Mouse (Mus musculus) midbrain, embryonic 15.5 days (tissue): ENCODE results near the gene Mcpt4. TPM values are rescaled to one million over a fixed set of nuclear protein-coding genes. Genes with fewer than 3 reads are reported as not detected.
"Not testable (repeated sequence)": the region's sequence is repeated elsewhere in the genome, so short reads cannot be mapped to it uniquely, and the experiment has no call there.

ENCODE experiments used
- ATAC-seq: fragments of 200-750 bp; cut with Nextera tagmentation; replicated peaks from 2 replicates; pipeline ENCODE4 v1.8.0; 2017; ENCODE audit warnings: moderate TSS enrichment
- H3K27ac ChIP-seq: fragments of 300-500 bp; sonication (generic); 2 replicates; pipeline ENCODE4 v1.5.1; 2015; ENCODE audit warnings: mild to moderate bottlenecking, inconsistent platforms
- H3K27me3 ChIP-seq: fragments of 300-500 bp; sonication (generic); replicated peaks from 2 replicates; pipeline ENCODE4 v1.6.1; 2015; ENCODE audit warnings: inconsistent platforms
- H3K36me3 ChIP-seq: fragments of 300-500 bp; sonication (generic); replicated peaks from 2 replicates; pipeline ENCODE4 v1.6.1; 2015; ENCODE audit warnings: inconsistent platforms
- H3K4me1 ChIP-seq: fragments of 300-500 bp; sonication (generic); 2 replicates; pipeline ENCODE4 v1.6.1; 2015; ENCODE audit warnings: inconsistent platforms
- H3K4me2 ChIP-seq: fragments of 300-500 bp; sonication (generic); 2 replicates; pipeline ENCODE4 v1.6.1; 2015; ENCODE audit warnings: inconsistent platforms, mild to moderate bottlenecking, moderate library complexity
- H3K4me3 ChIP-seq: fragments of 300-500 bp; sonication (generic); 2 replicates; pipeline ENCODE4 v1.5.1; 2015; ENCODE audit warnings: mild to moderate bottlenecking, inconsistent platforms
- H3K9ac ChIP-seq: fragments of 300-500 bp; sonication (generic); 2 replicates; pipeline ENCODE4 v1.6.1; 2015; ENCODE audit warnings: mild to moderate bottlenecking, inconsistent platforms
- H3K9me3 ChIP-seq: fragments of 300-500 bp; sonication (generic); 2 replicates; pipeline ENCODE4 v1.6.1; 2016; ENCODE audit warnings: inconsistent platforms
- WGBS: fragments of 180-500 bp; shearing (Covaris S2); methylation state at CpG from one replicate; pipeline ENCODE4 v1.1.7; 2015; ENCODE audit warnings: mixed read lengths; 5-methylcytosine and 5-hydroxymethylcytosine counted together
- microRNA-seq: library from miRNA; unstranded; fragments of <30 nt; microRNA quantifications from one replicate; pipeline ENCODE4, GENCODE M21; 2016
- polyA plus RNA-seq: library from polyadenylated mRNA; unstranded; fragments of >200 nt; fragmentation: Nextera tagmentation; extraction: Ambion mirVana; gene quantifications from 2 replicates; pipeline ENCODE4 v1.2.1, GENCODE M21; 2015

The Mcpt4 gene
- polyA plus RNA-seq, 1 experiment from 2014 or later = 0.15 TPM

GRCm38 (mm10) chr14:56041792-56042191 is 20.3 kb downstream of the Mcpt4 start, which contains the start of gene Mcpt2:
Gene Mcpt2, plus strand, starts transcription at chr14:56042041.
- not testable (repeated sequence) for H3K36me3 ChIP-seq, H3K4me1 ChIP-seq, H3K27ac ChIP-seq, H3K4me3 ChIP-seq, H3K9ac ChIP-seq, H3K27me3 ChIP-seq, ATAC-seq, H3K9me3 ChIP-seq, H3K4me2 ChIP-seq
- WGBS = 64% methylated on average over 1 of the region's 1 CpGs

GRCm38 (mm10) chr14:56034433-56034832 is 27.7 kb downstream of the Mcpt4 start:
- Histone ChIP-seq H3K36me3 (no peaks in the 10 kb centered on the region), H3K9ac (no peak overlapping the region), H3K4me1 (no peaks in the 10 kb centered on the region), H3K27me3 (no peaks in the 10 kb centered on the region), H3K4me2 (no peak overlapping the region), H3K4me3 (no peak overlapping the region), H3K27ac (no peak overlapping the region), H3K9me3 (no peaks in the 10 kb centered on the region)
- WGBS = 86% methylated on average over 2 of the region's 2 CpGs
- ATAC-seq = no peak

- ATAC-seq, H3K27me3 ChIP-seq, H3K4me1 ChIP-seq, H3K36me3 ChIP-seq, H3K9ac ChIP-seq, H3K27ac ChIP-seq, H3K9me3 ChIP-seq, H3K4me2 ChIP-seq, H3K4me3 ChIP-seq: not testable (repeated sequence)
- 81% methylated on average over 3 of the region's 3 CpGs for WGBS
Measured at GRCm38 (mm10) chr14:56030395-56030794, 31.7 kb downstream of the Mcpt4 start, which contains the start of gene Mcpt9. Gene Mcpt9, minus strand, starts transcription at chr14:56030495.

- not testable (repeated sequence) for ATAC-seq, H3K4me3 ChIP-seq, H3K27me3 ChIP-seq, H3K36me3 ChIP-seq, H3K4me1 ChIP-seq, H3K9me3 ChIP-seq, H3K9ac ChIP-seq, H3K27ac ChIP-seq, H3K4me2 ChIP-seq
- WGBS = 90% methylated on average over 4 of the region's 4 CpGs
Measured at GRCm38 (mm10) chr14:56021305-56021704, 40.8 kb downstream of the Mcpt4 start.

- ATAC-seq = no peak
- Histone ChIP-seq H3K9ac (no peak overlapping the region), H3K4me3 (no peak overlapping the region), H3K27ac (no peak overlapping the region), H3K9me3 (no peaks in the 10 kb centered on the region), H3K4me2 (no peak overlapping the region), H3K4me1 (no peaks in the 10 kb centered on the region), H3K27me3 (no peaks in the 10 kb centered on the region), H3K36me3 (no peaks in the 10 kb centered on the region)
- WGBS = 84% methylated on average over 1 of the region's 1 CpGs
Measured at GRCm38 (mm10) chr14:56019446-56019845, 42.7 kb downstream of the Mcpt4 start.

- ATAC-seq, H3K4me1 ChIP-seq, H3K4me2 ChIP-seq, H3K27me3 ChIP-seq, H3K9ac ChIP-seq, H3K36me3 ChIP-seq, H3K27ac ChIP-seq, H3K9me3 ChIP-seq, H3K4me3 ChIP-seq: not testable (repeated sequence)
- WGBS = 83% methylated on average over 3 of the region's 3 CpGs
Measured at GRCm38 (mm10) chr14:56017671-56018070, 44.4 kb downstream of the Mcpt4 start, which contains the start of gene Mcpt1. Gene Mcpt1, plus strand, starts transcription at chr14:56017971.

- H3K36me3 ChIP-seq = no peaks in the 10 kb centered on the region
- no peak overlapping the region for H3K9ac ChIP-seq
- no peak overlapping the region for H3K27ac ChIP-seq
- H3K4me1 ChIP-seq = no peaks in the 10 kb centered on the region
- no peaks in the 10 kb centered on the region for H3K27me3 ChIP-seq
- no peak overlapping the region for H3K4me2 ChIP-seq
- WGBS = 93% methylated on average over 2 of the region's 2 CpGs
- no peaks in the 10 kb centered on the region for H3K9me3 ChIP-seq
- H3K4me3 ChIP-seq = no peak overlapping the region
- no peak for ATAC-seq
Measured at GRCm38 (mm10) chr14:56013924-56014323, 48.2 kb downstream of the Mcpt4 start.

- no peak overlapping the region for H3K4me3 ChIP-seq
- H3K4me2 ChIP-seq = no peak overlapping the region
- no peak overlapping the region for H3K9ac ChIP-seq
- no peaks in the 10 kb centered on the region for H3K36me3 ChIP-seq
- no peaks in the 10 kb centered on the region for H3K27me3 ChIP-seq
- WGBS = 73% methylated on average over 3 of the region's 3 CpGs
- H3K27ac ChIP-seq = no peak overlapping the region
- ATAC-seq = no peak
- H3K4me1 ChIP-seq = no peaks in the 10 kb centered on the region
- no peaks in the 10 kb centered on the region for H3K9me3 ChIP-seq
Measured at GRCm38 (mm10) chr14:56013147-56013546, 49.0 kb downstream of the Mcpt4 start.

Small RNA genes lying within 50 kb of the gene (microRNA-seq; reads per million reads assigned to microRNA genes)
- gene Mir6949 = not detected

Other genes starting within 250 kb of the Mcpt4 start
- 8.4 and 10.8 TPM in 2 replicates for gene Nfatc4, start 239.2 kb downstream of the Mcpt4 start, polyA plus RNA-seq
- gene Nynrin, start 208.3 kb downstream of the Mcpt4 start, polyA plus RNA-seq = 12.4 and 13.6 TPM in 2 replicates
- gene Cbln3, start 177.9 kb downstream of the Mcpt4 start, polyA plus RNA-seq = 0.19 and 0.20 TPM in 2 replicates
- gene Khnyn, start 177.4 kb downstream of the Mcpt4 start, polyA plus RNA-seq = 10.9 and 11.4 TPM in 2 replicates
- gene Sdr39u1, start 162.0 kb downstream of the Mcpt4 start, polyA plus RNA-seq = 169 and 175 TPM in 2 replicates
- 0.37 and 1.6 TPM in 2 replicates for gene Cma1, start 117.6 kb downstream of the Mcpt4 start, polyA plus RNA-seq
- not detected in 2 replicates for gene Cma2, start 111.3 kb downstream of the Mcpt4 start, polyA plus RNA-seq
- gene Mcpt1, start 44.3 kb downstream of the Mcpt4 start, polyA plus RNA-seq = not detected in 2 replicates
- not detected in 2 replicates for gene Mcpt9, start 31.8 kb downstream of the Mcpt4 start, polyA plus RNA-seq
- gene Mcpt2, start 20.3 kb downstream of the Mcpt4 start, polyA plus RNA-seq = not detected in 2 replicates
- not detected in 2 replicates for gene Mcpt8, start 23.0 kb upstream of the Mcpt4 start, polyA plus RNA-seq
- not detected in 2 replicates for gene Ctsg, start 40.3 kb upstream of the Mcpt4 start, polyA plus RNA-seq
- not detected in 2 replicates for gene Gzme, start 58.3 kb upstream of the Mcpt4 start, polyA plus RNA-seq
- not detected in 2 replicates for gene Gzmd, start 70.3 kb upstream of the Mcpt4 start, polyA plus RNA-seq
- gene Gzmg, start 97.3 kb upstream of the Mcpt4 start, polyA plus RNA-seq = not detected in 2 replicates
- gene Gzmn, start 112.3 kb upstream of the Mcpt4 start, polyA plus RNA-seq = not detected in 2 replicates
- gene Gzmf, start 149.1 kb upstream of the Mcpt4 start, polyA plus RNA-seq = not detected in 2 replicates
- not detected in 2 replicates for gene Gzmc, start 172.3 kb upstream of the Mcpt4 start, polyA plus RNA-seq
- not detected in 2 replicates for gene Gzmb, start 199.9 kb upstream of the Mcpt4 start, polyA plus RNA-seq